Mouse (Mus musculus) ES-E14 (cell line): ENCODE results near the gene Cul4b.

Source experiments
- CHD2 ChIP-seq: IDR thresholded peaks from 2 replicates; pipeline ENCODE4 v1.6.1; 2014; ENCODE audit warnings: mild to moderate bottlenecking, low read depth, low read length, inconsistent platforms
- HCFC1 ChIP-seq: IDR thresholded peaks from 2 replicates; pipeline ENCODE4 v1.6.1; 2012; ENCODE audit warnings: low read length, inconsistent platforms, borderline replicate concordance; ENCODE audit not compliant: insufficient read depth
- MAFK ChIP-seq: IDR thresholded peaks from 2 replicates; pipeline ENCODE4 v1.6.1; 2014; ENCODE audit warnings: mild to moderate bottlenecking, low read depth, low read length, inconsistent platforms; ENCODE audit not compliant: insufficient read depth
- ZC3H11A ChIP-seq: IDR thresholded peaks from 2 replicates; pipeline ENCODE4 v1.6.1; 2012; ENCODE audit warnings: low read depth, mild to moderate bottlenecking, inconsistent platforms, low read length, borderline replicate concordance
- ZNF384 ChIP-seq: IDR thresholded peaks from 2 replicates; pipeline ENCODE4 v1.6.1; 2012; ENCODE audit warnings: low read depth, low read length, inconsistent platforms

GRCm38 (mm10) chrX:38514556-38514955 is 61.4 kb downstream of the Cul4b start:
- no peak for TF ChIP-seq ZC3H11A
- TF ChIP-seq HCFC1 = no peak
- no peak for TF ChIP-seq MAFK
- TF ChIP-seq CHD2 = no peak
- no peak for TF ChIP-seq ZNF384
